Mouse (Mus musculus) frontal cortex, postnatal 14 days (tissue): ENCODE measurements around the gene Mboat2.

Experiments
- DNase-seq, 2 experiments: peaks; one replicate each; pipeline ENCODE4 v3.0.0; 2022; ENCODE audit warnings: low spot score in 2 of 2

The Mboat2 gene

DNA sequence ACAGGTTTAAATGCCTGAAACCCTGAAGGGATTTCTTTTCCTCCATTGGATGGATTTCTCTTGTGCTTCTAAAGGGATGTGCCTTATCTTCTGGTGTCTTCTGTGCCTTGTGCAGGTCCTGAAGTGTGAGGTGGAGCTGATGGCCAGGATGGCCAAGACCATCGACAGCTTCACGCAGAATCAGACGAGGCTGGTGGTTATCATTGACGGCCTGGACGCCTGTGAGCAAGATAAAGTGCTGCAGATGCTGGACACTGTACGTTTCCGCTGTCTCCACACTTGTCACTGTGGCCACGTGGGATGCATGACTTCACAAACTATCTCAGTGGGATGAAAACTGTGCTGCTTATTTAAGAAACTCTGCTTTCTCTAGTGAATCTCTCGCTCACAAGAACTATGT lies 179.3 kb downstream of the Mboat2 start:
- no peak for DNase-seq

DNA sequence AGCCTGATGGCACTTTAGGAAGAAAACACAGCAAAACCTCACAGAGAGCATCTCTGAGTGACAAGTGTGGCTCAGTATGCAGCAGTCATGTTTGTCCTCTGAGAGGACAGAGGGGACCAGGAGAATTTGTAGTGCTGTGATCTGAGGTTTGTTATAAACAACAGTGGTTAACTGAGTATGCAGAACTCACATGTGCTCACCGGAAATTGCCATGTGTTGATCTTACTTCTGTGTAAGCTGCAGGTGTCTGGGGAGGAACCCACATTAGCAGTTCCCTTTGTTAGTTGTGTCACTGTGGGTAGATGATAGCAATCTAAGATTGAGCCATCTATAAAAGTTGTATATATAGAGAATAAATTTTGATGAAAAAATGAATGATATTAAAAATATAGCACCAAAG lies 179.7 kb downstream of the Mboat2 start:
- no peak for DNase-seq

DNA sequence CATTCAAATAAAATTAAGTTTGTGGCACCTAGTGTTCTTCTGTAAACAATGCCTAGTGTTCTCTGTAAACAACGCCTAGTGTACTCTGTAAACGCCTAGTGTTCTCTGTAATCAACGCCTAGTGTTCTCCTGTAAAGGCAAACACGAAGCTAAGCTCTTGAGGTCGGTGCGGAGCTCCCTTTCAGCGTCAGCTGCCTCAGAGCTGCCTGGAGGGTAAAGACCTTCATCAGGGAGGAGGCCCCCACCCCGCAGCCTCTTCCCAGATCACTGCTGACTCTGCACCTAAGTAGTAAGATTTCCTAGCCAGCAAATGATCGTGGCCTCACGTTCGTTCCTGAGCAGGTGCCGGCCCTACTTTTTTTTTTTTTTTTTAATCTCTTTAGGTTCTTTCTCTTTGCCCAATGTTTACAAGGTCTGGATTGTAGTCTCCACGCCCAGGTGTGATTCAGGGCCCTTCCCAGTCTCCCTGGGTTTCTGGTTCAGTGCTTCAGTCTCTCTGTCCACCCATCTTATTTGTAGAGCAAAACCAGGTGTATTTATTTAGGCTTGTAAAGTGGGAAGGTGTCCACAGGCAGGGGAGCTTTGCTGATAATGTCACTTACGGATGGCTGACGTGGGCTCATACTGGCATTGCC lies 181.2 kb downstream of the Mboat2 start:
- DNase-seq = no peak

DNA sequence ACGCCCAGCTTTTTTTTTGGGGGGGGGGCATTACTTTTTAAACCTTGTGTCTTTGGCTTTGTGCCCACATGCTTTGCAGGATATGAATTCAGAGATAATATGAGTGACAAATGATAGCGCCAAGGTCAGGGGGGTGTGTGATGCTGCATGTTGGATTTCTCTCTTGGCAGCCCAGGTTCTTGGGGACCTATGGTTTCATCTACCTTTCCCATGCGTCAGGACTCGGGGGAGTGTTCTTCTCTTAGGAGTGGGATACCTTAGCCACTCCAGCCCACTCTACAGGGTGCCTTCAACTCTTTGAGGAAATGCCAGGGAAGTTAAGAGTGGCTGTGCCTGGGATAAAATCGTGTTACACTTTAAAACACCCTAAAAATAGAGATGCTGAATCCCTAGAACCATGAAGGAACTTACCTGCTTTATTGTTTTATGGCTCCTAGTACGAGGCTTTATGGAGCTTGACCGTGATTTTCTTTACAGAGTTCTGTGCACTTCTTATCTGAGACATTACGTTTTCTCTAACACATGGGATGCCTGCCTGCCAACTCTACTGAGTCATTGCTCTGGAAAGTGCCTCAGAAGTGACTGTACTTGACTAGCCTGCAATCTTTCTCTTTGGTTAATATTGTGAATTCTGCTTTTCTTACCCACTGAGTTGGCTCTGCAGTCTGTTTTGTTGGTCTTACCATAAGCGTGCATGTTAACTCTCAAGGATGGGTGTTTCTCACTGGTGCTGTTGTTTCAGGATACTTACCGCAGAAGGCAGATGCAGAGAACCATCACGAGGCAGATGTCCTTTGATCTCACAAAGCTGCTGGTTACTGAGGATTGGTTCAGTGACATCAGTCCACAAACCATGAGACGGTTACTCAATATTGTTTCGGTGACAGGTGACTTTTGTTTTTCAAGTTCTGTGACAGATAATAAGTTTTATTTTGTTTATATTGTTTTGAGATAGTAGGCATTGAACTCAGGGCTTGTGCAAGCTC lies 182.2 kb downstream of the Mboat2 start:
- no peak for DNase-seq
